Mouse (Mus musculus): ENCODE results near the gene Lman2. TPM values are rescaled to one million over a fixed set of nuclear protein-coding genes. Genes with fewer than 3 reads are reported as not detected.

Gene Lman2
- polyA plus RNA-seq, 1 experiment, result 38.5 TPM

GRCm38 (mm10) chr13:55375877-55376276 is 13.3 kb upstream of the Lman2 start:
- Histone ChIP-seq H3K9ac (ENCODE audit: low read depth, poor library complexity, severe bottlenecking) (no peak overlapping the region), H3K36me3 (ENCODE audit: control insufficient read depth, insufficient read depth, low read length, poor library complexity, severe bottlenecking) (no peaks in the 10 kb centered on the region), H3K9me3 (replicated peaks; ENCODE audit: control insufficient read depth, insufficient read depth, low read length, poor library complexity, severe bottlenecking) (no peaks in the 10 kb centered on the region), H3K27me3 (ENCODE audit: control insufficient read depth, insufficient read depth, low read length, poor library complexity, severe bottlenecking) (no peaks in the 10 kb centered on the region), H3K27ac (ENCODE audit: insufficient read depth, low read length) (no peak overlapping the region), H3K4me3 (ENCODE audit: low read depth, low read length) (no peak overlapping the region), H3K4me1 (ENCODE audit: control insufficient read depth, insufficient read depth, low read length) (peaks cover 5% of the 10 kb centered on the region)
- no peak for TF ChIP-seq POLR2A (IDR thresholded peaks at IDR 0.05; ENCODE audit: insufficient read depth, low read length)
- TF ChIP-seq CTCF (IDR thresholded peaks at IDR 0.05; ENCODE audit: low read depth, low read length), result no peak
- TF ChIP-seq EP300 (IDR thresholded peaks at IDR 0.05; ENCODE audit: insufficient read depth, low read depth, low read length), result no peak

GRCm38 (mm10) chr13:55374206-55374924 is 11.8 kb upstream of the Lman2 start:
- TF ChIP-seq CTCF (IDR thresholded peaks at IDR 0.05; ENCODE audit: low read depth, low read length) (no peak), POLR2A (IDR thresholded peaks at IDR 0.05; ENCODE audit: insufficient read depth, low read length) (no peak), EP300 (IDR thresholded peaks at IDR 0.05; ENCODE audit: insufficient read depth, low read depth, low read length) (no peak)
- no peaks in the 10 kb centered on the region for H3K27me3 ChIP-seq (ENCODE audit: control insufficient read depth, insufficient read depth, low read length, poor library complexity, severe bottlenecking)
- H3K4me3 ChIP-seq (ENCODE audit: low read depth, low read length), result no peak overlapping the region
- H3K36me3 ChIP-seq (ENCODE audit: control insufficient read depth, insufficient read depth, low read length, poor library complexity, severe bottlenecking), result no peaks in the 10 kb centered on the region
- peaks cover 5% of the 10 kb centered on the region for H3K4me1 ChIP-seq (ENCODE audit: control insufficient read depth, insufficient read depth, low read length)
- no peaks in the 10 kb centered on the region for H3K9me3 ChIP-seq (replicated peaks; ENCODE audit: control insufficient read depth, insufficient read depth, low read length, poor library complexity, severe bottlenecking)
- H3K9ac ChIP-seq (ENCODE audit: low read depth, poor library complexity, severe bottlenecking), result no peak overlapping the region
- H3K27ac ChIP-seq (ENCODE audit: insufficient read depth, low read length), result no peak overlapping the region

GRCm38 (mm10) chr13:55371740-55372139 is 9.2 kb upstream of the Lman2 start:
- H3K36me3 ChIP-seq (ENCODE audit: control insufficient read depth, insufficient read depth, low read length, poor library complexity, severe bottlenecking), result no peaks in the 10 kb centered on the region
- H3K9me3 ChIP-seq (replicated peaks; ENCODE audit: control insufficient read depth, insufficient read depth, low read length, poor library complexity, severe bottlenecking), result no peaks in the 10 kb centered on the region
- H3K27ac ChIP-seq (ENCODE audit: insufficient read depth, low read length), result no peak overlapping the region
- H3K4me3 ChIP-seq (ENCODE audit: low read depth, low read length), result no peak overlapping the region
- TF ChIP-seq POLR2A (IDR thresholded peaks at IDR 0.05; ENCODE audit: insufficient read depth, low read length) (no peak), EP300 (IDR thresholded peaks at IDR 0.05; ENCODE audit: insufficient read depth, low read depth, low read length) (no peak), CTCF (IDR thresholded peaks at IDR 0.05; ENCODE audit: low read depth, low read length) (no peak)
- H3K4me1 ChIP-seq (ENCODE audit: control insufficient read depth, insufficient read depth, low read length), result no peaks in the 10 kb centered on the region
- no peaks in the 10 kb centered on the region for H3K27me3 ChIP-seq (ENCODE audit: control insufficient read depth, insufficient read depth, low read length, poor library complexity, severe bottlenecking)
- no peak overlapping the region for H3K9ac ChIP-seq (ENCODE audit: low read depth, poor library complexity, severe bottlenecking)

GRCm38 (mm10) chr13:55371007-55371681 is 8.6 kb upstream of the Lman2 start:
- no peak for TF ChIP-seq POLR2A (IDR thresholded peaks at IDR 0.05; ENCODE audit: insufficient read depth, low read length)
- TF ChIP-seq EP300 (IDR thresholded peaks at IDR 0.05; ENCODE audit: insufficient read depth, low read depth, low read length), result no peak
- TF ChIP-seq CTCF (IDR thresholded peaks at IDR 0.05; ENCODE audit: low read depth, low read length), result no peak
- Histone ChIP-seq H3K36me3 (ENCODE audit: control insufficient read depth, insufficient read depth, low read length, poor library complexity, severe bottlenecking) (no peaks in the 10 kb centered on the region), H3K27ac (ENCODE audit: insufficient read depth, low read length) (no peak overlapping the region), H3K4me1 (ENCODE audit: control insufficient read depth, insufficient read depth, low read length) (no peaks in the 10 kb centered on the region), H3K27me3 (ENCODE audit: control insufficient read depth, insufficient read depth, low read length, poor library complexity, severe bottlenecking) (no peaks in the 10 kb centered on the region), H3K9ac (ENCODE audit: low read depth, poor library complexity, severe bottlenecking) (no peak overlapping the region), H3K9me3 (replicated peaks; ENCODE audit: control insufficient read depth, insufficient read depth, low read length, poor library complexity, severe bottlenecking) (no peaks in the 10 kb centered on the region), H3K4me3 (ENCODE audit: low read depth, low read length) (no peak overlapping the region)

GRCm38 (mm10) chr13:55370234-55370633 is 7.7 kb upstream of the Lman2 start:
- H3K27ac ChIP-seq (ENCODE audit: insufficient read depth, low read length), result no peak overlapping the region
- no peaks in the 10 kb centered on the region for H3K4me1 ChIP-seq (ENCODE audit: control insufficient read depth, insufficient read depth, low read length)
- H3K9ac ChIP-seq (ENCODE audit: low read depth, poor library complexity, severe bottlenecking), result no peak overlapping the region
- no peaks in the 10 kb centered on the region for H3K36me3 ChIP-seq (ENCODE audit: control insufficient read depth, insufficient read depth, low read length, poor library complexity, severe bottlenecking)
- H3K27me3 ChIP-seq (ENCODE audit: control insufficient read depth, insufficient read depth, low read length, poor library complexity, severe bottlenecking), result no peaks in the 10 kb centered on the region
- no peaks in the 10 kb centered on the region for H3K9me3 ChIP-seq (replicated peaks; ENCODE audit: control insufficient read depth, insufficient read depth, low read length, poor library complexity, severe bottlenecking)
- TF ChIP-seq CTCF (IDR thresholded peaks at IDR 0.05; ENCODE audit: low read depth, low read length) (no peak), EP300 (IDR thresholded peaks at IDR 0.05; ENCODE audit: insufficient read depth, low read depth, low read length) (no peak), POLR2A (IDR thresholded peaks at IDR 0.05; ENCODE audit: insufficient read depth, low read length) (no peak)
- H3K4me3 ChIP-seq (ENCODE audit: low read depth, low read length), result no peak overlapping the region

GRCm38 (mm10) chr13:55369531-55370114 is 7.0 kb upstream of the Lman2 start, which contains the start of gene Rgs14:
Gene Rgs14, plus strand, starts transcription at chr13:55369732.
- no peak within 1 kb of the TSS for H3K27ac ChIP-seq (ENCODE audit: insufficient read depth, low read length)
- H3K4me1 ChIP-seq (ENCODE audit: control insufficient read depth, insufficient read depth, low read length), result no peaks in the 10 kb centered on the region
- H3K9ac ChIP-seq (ENCODE audit: low read depth, poor library complexity, severe bottlenecking), result no peak within 1 kb of the TSS
- no peak within 1 kb of the TSS for H3K4me3 ChIP-seq (ENCODE audit: low read depth, low read length)
- H3K27me3 ChIP-seq (ENCODE audit: control insufficient read depth, insufficient read depth, low read length, poor library complexity, severe bottlenecking), result no peaks in the 10 kb centered on the region
- no peak for TF ChIP-seq POLR2A (IDR thresholded peaks at IDR 0.05; ENCODE audit: insufficient read depth, low read length)
- no peak for TF ChIP-seq CTCF (IDR thresholded peaks at IDR 0.05; ENCODE audit: low read depth, low read length)
- no peak for TF ChIP-seq EP300 (IDR thresholded peaks at IDR 0.05; ENCODE audit: insufficient read depth, low read depth, low read length)
- H3K9me3 ChIP-seq (replicated peaks; ENCODE audit: control insufficient read depth, insufficient read depth, low read length, poor library complexity, severe bottlenecking), result no peaks in the 10 kb centered on the region
- no peaks in the 10 kb centered on the region for H3K36me3 ChIP-seq (ENCODE audit: control insufficient read depth, insufficient read depth, low read length, poor library complexity, severe bottlenecking)
